In genomic region chr11:102918077-102918476, GRCm38 (mm10) we compare ENCODE assay signal across 32 mouse cellular contexts. TPM values are rescaled to one million over a fixed set of nuclear protein-coding genes. Genes with fewer than 3 reads are reported as not detected.
DNase-seq lines count a peak whose midpoint lies in the region; TF ChIP-seq lines count a peak whose summit lies in the region.
"Had no signal": no experiment of that assay in that cellular context is flagged by ENCODE, and none has a peak within 500 bp of the region (broad histone marks: within the 10 kb centered on the region; RNA-seq: fewer than 3 reads in every experiment).

No protein-coding gene starts in this region.

- TF ChIP-seq POLR2A in embryonic fibroblast, embryonic 13.5 days (IDR thresholded peaks at IDR 0.05; ENCODE audit: low read depth, low read length), result no peak

- H3K4me3 ChIP-seq in C2C12 (ENCODE audit: insufficient read depth, poor library complexity, severe bottlenecking), result no peak overlapping the region
- no peak overlapping the region for H3K4me3 ChIP-seq in embryonic fibroblast, embryonic 13.5 days (ENCODE audit: insufficient read depth, low read length)
- H3K4me3 ChIP-seq: embryonic facial prominence, embryonic 12.5 days; embryonic facial prominence, embryonic 15.5 days; erythroblast, embryonic 14.5 days; forebrain, embryonic 12.5 days; forebrain, embryonic 15.5 days; heart, adult 2 months; heart, embryonic 10.5 days; heart, embryonic 13.5 days; hindbrain, embryonic 10.5 days had no signal

- peak overlapping the region; percentile 37; the same call in 1 of the 2 replicates for H3K27ac ChIP-seq in embryonic fibroblast, embryonic 13.5 days (ENCODE audit: insufficient read depth, low read length)
- H3K27ac ChIP-seq: embryonic facial prominence, embryonic 12.5 days; embryonic facial prominence, embryonic 15.5 days; forebrain, embryonic 12.5 days; forebrain, embryonic 15.5 days; heart, adult 2 months; heart, embryonic 10.5 days; heart, embryonic 13.5 days; hindbrain, embryonic 10.5 days; hindbrain, embryonic 14.5 days; hindbrain, postnatal 0 days had no signal

- H3ac ChIP-seq in C2C12 (ENCODE audit: control insufficient read depth, insufficient read length, low read depth), result no peak overlapping the region

- intact Hi-C loops in heart, postnatal 36 days (cut with DNase I), result no loop called here

- peak; percentile 4 for DNase-seq in heart, adult 11 months
- DNase-seq in heart, postnatal 36 days, result no peak
- no peak for DNase-seq in thymus, postnatal 36 days
- DNase-seq in heart, postnatal 4 days, result no peak
- DNase-seq in urinary bladder, postnatal 14 days (ENCODE audit: low spot score), result no peak
- DNase-seq: adrenal gland, adult 2 months; adrenal gland, postnatal 14 days; cerebellum, adult 11 months; cerebellum, adult 2 months; cerebellum, adult 9-11 months; cerebellum, postnatal 25 days; gastrocnemius, postnatal 25 days; heart, adult 2 months; heart, postnatal 14 days had no signal

- H3K27me3 ChIP-seq in C2C12 (ENCODE audit: control insufficient read depth, insufficient read depth, insufficient read length), result no peaks in the 10 kb centered on the region
- H3K27me3 ChIP-seq: embryonic facial prominence, embryonic 12.5 days; embryonic facial prominence, embryonic 15.5 days; forebrain, embryonic 12.5 days; forebrain, embryonic 15.5 days; heart, embryonic 13.5 days had no signal

- H3K79me2 ChIP-seq in C2C12 (ENCODE audit: control insufficient read depth, insufficient read depth), result peaks cover 89% of the 10 kb centered on the region

- no peak for TF ChIP-seq CTCF in C2C12 (IDR thresholded peaks at IDR 0.05; ENCODE audit: control insufficient read depth, insufficient read depth, insufficient read length)
- TF ChIP-seq CTCF in embryonic fibroblast, embryonic 13.5 days (IDR thresholded peaks at IDR 0.05; ENCODE audit: borderline replicate concordance, insufficient read depth, low read length), result no peak

- H3K36me3 ChIP-seq in C2C12 (ENCODE audit: control insufficient read depth, insufficient read depth), result peaks cover 75% of the 10 kb centered on the region

- H3K79me3 ChIP-seq in C2C12 (ENCODE audit: low read depth), result peaks cover 73% of the 10 kb centered on the region

- H3K4me1 ChIP-seq in embryonic fibroblast, embryonic 13.5 days (ENCODE audit: control insufficient read depth, insufficient read depth, low read length), result peaks cover 2% of the 10 kb centered on the region; the same call in 1 of the 2 replicates

TF ChIP-seq in C2C12, 6 proteins besides CTCF, POLR2A, EP300 and RAD21:
- TF ChIP-seq FOSL1 (IDR thresholded peaks at IDR 0.05; ENCODE audit: insufficient read depth, low read length, poor library complexity, severe bottlenecking), result peak; percentile 53
- TF ChIP-seq MAX (IDR thresholded peaks at IDR 0.05), result no peak

RNA-seq across cellular contexts. Expression of gene Kif18b, which starts 6.8 kb away (rescaled TPM):
- total RNA-seq in heart, postnatal 36 days (2021), result under 1 TPM; 0.42 to 0.79 TPM
- 44.9 TPM for polyA plus RNA-seq in C2C12 (2012; fragmentation: generic; extraction: Trizol)
- polyA plus RNA-seq in embryonic fibroblast, embryonic 13.5 days (2011; ENCODE audit: insufficient read length, low read depth, missing spikeins), result 10.5 and 15.7 TPM in 2 replicates
- total RNA-seq in heart, postnatal 4 days (2021), result 10 to 100 TPM; 16.7 to 17.8 TPM
- total RNA-seq: gastrocnemius, adult 8-10 months had no signal

RNA-seq across cellular contexts. Expression of gene Gfap, which starts 17.4 kb away (rescaled TPM):
- under 1 TPM; 0.19 to 0.31 TPM for total RNA-seq in heart, postnatal 36 days (2021)
- 0.02 TPM for polyA plus RNA-seq in C2C12 (2012; fragmentation: generic; extraction: Trizol)
- polyA plus RNA-seq in embryonic fibroblast, embryonic 13.5 days (2011; ENCODE audit: insufficient read length, low read depth, missing spikeins), result 1.4 TPM in 1 of 2 replicates, not detected in the other
- under 1 TPM; 0.14 to 0.26 TPM for total RNA-seq in heart, postnatal 4 days (2021)
- total RNA-seq: gastrocnemius, postnatal 25 days had no signal
- polyA plus RNA-seq: hindbrain, embryonic 10.5 days had no signal

RNA-seq across cellular contexts. Expression of gene C1ql1, which starts 28.4 kb away (rescaled TPM):
- not detected for total RNA-seq in heart, postnatal 36 days (2021)
- 0.87 TPM for polyA plus RNA-seq in C2C12 (2012; fragmentation: generic; extraction: Trizol)
- polyA plus RNA-seq in embryonic fibroblast, embryonic 13.5 days (2011; ENCODE audit: insufficient read length, low read depth, missing spikeins), result not detected in 2 replicates
- total RNA-seq in heart, postnatal 4 days (2021), result under 1 TPM; 0.36 to 0.55 TPM
- total RNA-seq: common myeloid progenitor, adult 5-6 weeks; gastrocnemius, adult 8-10 months; heart, adult 2 months had no signal
- polyA plus RNA-seq: erythroblast, embryonic 14.5 days had no signal

RNA-seq across cellular contexts. Expression of gene Fam187a, which starts 33.1 kb away (rescaled TPM):
- total RNA-seq in heart, postnatal 36 days (2021), result not detected
- polyA plus RNA-seq in C2C12 (2012; fragmentation: generic; extraction: Trizol), result 0.05 TPM
- polyA plus RNA-seq in embryonic fibroblast, embryonic 13.5 days (2011; ENCODE audit: insufficient read length, low read depth, missing spikeins), result not detected in 2 replicates
- not detected for total RNA-seq in heart, postnatal 4 days (2021)
- total RNA-seq: adrenal gland, adult 2 months; adrenal gland, postnatal 14 days; adrenal gland, postnatal 4 days; common myeloid progenitor, adult 5-6 weeks; ES-E14; gastrocnemius, adult 8-10 months; gastrocnemius, postnatal 25 days; heart, adult 2 months; heart, postnatal 14 days; hindbrain, postnatal 0 days had no signal
- polyA plus RNA-seq: adrenal gland, adult 2 months; cerebellum, adult 2 months; embryonic facial prominence, embryonic 12.5 days; embryonic facial prominence, embryonic 15.5 days; erythroblast, embryonic 14.5 days; forebrain, embryonic 12.5 days; forebrain, embryonic 15.5 days; heart, adult 2 months; heart, embryonic 10.5 days; heart, embryonic 13.5 days; heart, embryonic 16.5 days; hindbrain, embryonic 10.5 days; hindbrain, postnatal 0 days; intestine, embryonic 14.5 days had no signal

RNA-seq across cellular contexts. Expression of gene Ccdc103, which starts 37.1 kb away (rescaled TPM):
- total RNA-seq in heart, postnatal 36 days (2021), result not detected
- polyA plus RNA-seq in C2C12 (2012; fragmentation: generic; extraction: Trizol), result 0.59 TPM
- polyA plus RNA-seq in embryonic fibroblast, embryonic 13.5 days (2011; ENCODE audit: insufficient read length, low read depth, missing spikeins), result 0.49 and 0.73 TPM in 2 replicates
- total RNA-seq in heart, postnatal 4 days (2021), result under 1 TPM in 1 of 2 experiments, not detected in 1; 0.54 TPM
- total RNA-seq: common myeloid progenitor, adult 5-6 weeks; gastrocnemius, adult 8-10 months; gastrocnemius, postnatal 25 days; heart, adult 2 months had no signal

Comparison
In these comparisons a context has a peak if more than half of its experiments do, and no peak if none do; other contexts are left out.
1. RNA of gene Kif18b, which starts 6.8 kb away (total RNA-seq): 16.7 to 17.8 TPM in heart, postnatal 4 days; 0.42 to 0.79 TPM in heart, postnatal 36 days; every median in the first group is over 4 times any median in the second.